Mouse (Mus musculus) midbrain, postnatal 0 days (tissue): Measurements from ENCODE around the gene Agbl5. TPM values are rescaled to one million over a fixed set of nuclear protein-coding genes. Genes with fewer than 3 reads are reported as not detected.
A peak's percentile ranks its signal among the peaks of the same experiment; 100 is the strongest.

Source experiments
- ATAC-seq: fragments of 200-750 bp; cut with Nextera tagmentation; 2 replicates; pipeline ENCODE4 v1.8.0; 2017; ENCODE audit warnings: moderate number of reproducible peaks, mild to moderate bottlenecking, moderate TSS enrichment, moderate library complexity; ENCODE audit not compliant: low FRiP score
- DNase-seq: peaks from one replicate; pipeline ENCODE4 v3.0.0-alpha.2; 2015; ENCODE audit warnings: low spot score
- H3K27ac ChIP-seq: fragments of 300-500 bp; sonication (generic); 2 replicates; pipeline ENCODE4 v1.5.1; 2014; ENCODE audit warnings: low read depth, mild to moderate bottlenecking, low read length, mixed read lengths
- H3K27me3 ChIP-seq: fragments of 300-500 bp; sonication (generic); 2 replicates; pipeline ENCODE4 v1.6.1; 2014; ENCODE audit warnings: low read length, control low read depth, mixed read lengths; ENCODE audit not compliant: insufficient read depth
- H3K36me3 ChIP-seq: fragments of 300-500 bp; sonication (generic); 2 replicates; pipeline ENCODE4 v1.6.1; 2014; ENCODE audit warnings: low read length, control low read depth, mixed read lengths; ENCODE audit not compliant: insufficient read depth
- H3K4me1 ChIP-seq: fragments of 300-500 bp; sonication (generic); 2 replicates; pipeline ENCODE4 v1.6.1; 2014; ENCODE audit warnings: mild to moderate bottlenecking, control low read depth, antibody characterized with exemption, low read length, mixed read lengths; ENCODE audit not compliant: insufficient read depth
- H3K4me2 ChIP-seq: fragments of 300-500 bp; sonication (generic); 2 replicates; pipeline ENCODE4 v1.6.1; 2014; ENCODE audit warnings: low read depth, mild to moderate bottlenecking, low read length, mixed read lengths; ENCODE audit not compliant: poor library complexity, severe bottlenecking
- H3K4me3 ChIP-seq: fragments of 300-500 bp; sonication (generic); 2 replicates; pipeline ENCODE4 v1.5.1; 2014; ENCODE audit warnings: low read depth, mild to moderate bottlenecking, low read length, moderate library complexity
- H3K9ac ChIP-seq: fragments of 300-500 bp; sonication (generic); replicated peaks from 2 replicates; pipeline ENCODE4 v1.6.1; 2014; ENCODE audit warnings: mild to moderate bottlenecking, low read length, moderate library complexity, mixed read lengths; ENCODE audit not compliant: poor library complexity, severe bottlenecking
- H3K9me3 ChIP-seq: fragments of 300-500 bp; sonication (generic); 2 replicates; pipeline ENCODE4 v1.6.1; 2016; ENCODE audit warnings: low read length, control low read depth
- CTCF ChIP-seq: IDR thresholded peaks from 2 replicates; pipeline ENCODE4 v1.5.1; 2016; ENCODE audit warnings: antibody characterized with exemption, mild to moderate bottlenecking
- WGBS: fragments of 180-500 bp; shearing (Covaris S2); extraction: QIAGEN DNeasy Blood & Tissue Kit; methylation state at CpG from one replicate; pipeline ENCODE4 v1.1.7; 2014; 5-methylcytosine and 5-hydroxymethylcytosine counted together
- polyA plus RNA-seq: library from polyadenylated mRNA; unstranded; fragments of >200 nt; fragmentation: Nextera tagmentation; extraction: Ambion mirVana; gene quantifications from 2 replicates; pipeline ENCODE4 v1.2.1, GENCODE M21; 2015
- total RNA-seq: library from RNA; depleted of rRNA; stranded (reverse); fragments of >200 nt; gene quantifications from 2 replicates; pipeline ENCODE4 v1.2.3, GENCODE M21; 2014

Gene Agbl5
- total and polyA plus RNA-seq, 2 experiments from 2014 or later = 22.3 to 50.7 TPM

- TF ChIP-seq CTCF = no peak
- no peak overlapping the region for H3K9ac ChIP-seq
- no peak for DNase-seq
- no peaks in the 10 kb centered on the region for H3K36me3 ChIP-seq
- no peaks in the 10 kb centered on the region for H3K27me3 ChIP-seq
- H3K4me3 ChIP-seq = no peak overlapping the region
- 0 out of 2 replicates have a peak overlapping the region, but pooled peaks have one; percentile 12 for H3K27ac ChIP-seq
- H3K9me3 ChIP-seq = no peaks in the 10 kb centered on the region
- H3K4me2 ChIP-seq = no peak overlapping the region
- no peak for ATAC-seq
- H3K4me1 ChIP-seq = peaks cover 3% of the 10 kb centered on the region; the same call in 1 of the 2 replicates
- 83% methylated on average over 6 of the region's 6 CpGs for WGBS
Observed at GRCm38 (mm10) chr5:30914849-30915248, 26.4 kb downstream of the Agbl5 start.

- 0 out of 2 replicates have a peak overlapping the region, but pooled peaks have one; percentile 24 for H3K4me2 ChIP-seq
Observed at GRCm38 (mm10) chr5:30915456-30915855, 27.0 kb downstream of the Agbl5 start.

DNA sequence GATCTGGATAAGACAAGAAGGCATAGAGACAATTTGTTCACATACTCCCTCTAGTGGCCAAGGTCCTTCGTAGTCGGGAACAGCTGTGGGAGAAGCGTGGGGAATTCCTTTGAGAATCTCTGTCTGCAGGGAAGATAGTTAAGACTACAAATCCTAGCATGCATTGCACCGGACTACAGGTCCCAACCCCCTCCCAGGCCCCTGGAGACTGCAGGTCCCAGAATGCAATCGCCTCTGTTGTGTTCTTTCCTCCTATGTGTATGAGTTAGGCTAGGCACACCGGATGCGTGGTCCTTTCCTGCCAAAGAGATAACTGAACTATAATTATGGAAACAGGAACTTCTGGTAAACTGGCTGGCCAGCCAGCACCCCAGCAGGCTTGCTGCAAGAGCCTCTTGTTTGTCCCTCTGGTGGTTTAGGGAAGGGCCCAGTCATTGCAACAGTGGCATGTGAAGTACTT lies 27.5 kb downstream of the Agbl5 start:
- Histone ChIP-seq H3K4me1 (peaks cover 3% of the 10 kb centered on the region; the same call in 1 of the 2 replicates), H3K36me3 (no peaks in the 10 kb centered on the region), H3K27me3 (no peaks in the 10 kb centered on the region), H3K4me2 (peak overlapping the region; percentile 24), H3K9ac (no peak overlapping the region), H3K9me3 (no peaks in the 10 kb centered on the region), H3K4me3 (no peak overlapping the region), H3K27ac (no peak overlapping the region; the same call in 1 of the 2 replicates)
- ATAC-seq (peak; percentile 79), DNase-seq (peak; percentile 98)
- peak; percentile 85 for TF ChIP-seq CTCF
- WGBS = 3% methylated on average over 7 of the region's 7 CpGs

More at GRCm38 (mm10) chr5:30915456-30915855, 27.0 kb downstream of the Agbl5 start:
- Histone ChIP-seq H3K4me1 (peaks cover 3% of the 10 kb centered on the region; the same call in 1 of the 2 replicates), H3K9ac (no peak overlapping the region), H3K9me3 (no peaks in the 10 kb centered on the region), H3K36me3 (no peaks in the 10 kb centered on the region), H3K4me3 (no peak overlapping the region), H3K27ac (0 out of 2 replicates have a peak overlapping the region, but pooled peaks have one; percentile 12), H3K27me3 (no peaks in the 10 kb centered on the region)
- ATAC-seq = peak; percentile 22; the same call in 1 of the 2 replicates
- DNase-seq = no peak
- TF ChIP-seq CTCF = no peak
- whole genome bisulfite sequencing = 64% methylated on average over 9 of the region's 9 CpGs

GRCm38 (mm10) chr5:30916841-30917240 lies 28.3 kb downstream of the Agbl5 start:
- H3K4me3 ChIP-seq = no peak overlapping the region
- H3K4me2 ChIP-seq = no peak overlapping the region
- WGBS = 94% methylated on average over 9 of the region's 9 CpGs
- DNase-seq = no peak
- H3K27me3 ChIP-seq = no peaks in the 10 kb centered on the region
- ATAC-seq = no peak
- H3K9me3 ChIP-seq = no peaks in the 10 kb centered on the region
- no peak overlapping the region; the same call in 1 of the 2 replicates for H3K9ac ChIP-seq
- H3K36me3 ChIP-seq = no peaks in the 10 kb centered on the region
- no peak overlapping the region for H3K27ac ChIP-seq
- H3K4me1 ChIP-seq = peaks cover 3% of the 10 kb centered on the region; the same call in 1 of the 2 replicates
- no peak for TF ChIP-seq CTCF

DNA sequence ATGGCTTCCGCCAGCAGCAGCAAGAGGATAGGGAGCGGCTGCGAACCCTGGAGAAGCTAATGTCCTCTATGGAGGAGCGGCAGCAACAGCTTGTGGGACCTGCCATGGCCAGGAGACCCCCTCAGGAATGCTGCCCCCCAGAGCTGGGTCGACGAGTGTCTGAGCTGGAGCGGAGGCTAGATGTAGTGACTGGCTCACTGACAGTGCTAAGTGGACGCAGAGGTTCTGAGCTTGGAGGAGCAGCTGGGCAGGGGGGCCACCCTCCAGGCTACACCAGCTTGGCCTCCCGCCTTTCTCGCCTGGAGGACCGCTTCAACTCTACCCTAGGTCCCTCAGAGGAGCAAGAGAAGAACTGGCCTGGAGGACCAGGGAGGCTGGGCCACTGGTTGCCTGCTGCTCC lies 28.9 kb downstream of the Agbl5 start:
- H3K4me1 ChIP-seq = peaks cover 3% of the 10 kb centered on the region; the same call in 1 of the 2 replicates
- no peak overlapping the region for H3K27ac ChIP-seq
- no peaks in the 10 kb centered on the region for H3K27me3 ChIP-seq
- ATAC-seq (no peak), DNase-seq (no peak)
- no peaks in the 10 kb centered on the region for H3K36me3 ChIP-seq
- no peak overlapping the region for H3K4me3 ChIP-seq
- no peak overlapping the region for H3K4me2 ChIP-seq
- no peaks in the 10 kb centered on the region for H3K9me3 ChIP-seq
- 85% methylated on average over 11 of the region's 11 CpGs for WGBS
- TF ChIP-seq CTCF = no peak
- no peak overlapping the region for H3K9ac ChIP-seq

- Histone ChIP-seq H3K27me3 (no peaks in the 10 kb centered on the region), H3K4me2 (no peak overlapping the region), H3K4me1 (peaks cover 3% of the 10 kb centered on the region; the same call in 1 of the 2 replicates), H3K4me3 (no peak overlapping the region), H3K9ac (no peak overlapping the region), H3K36me3 (no peaks in the 10 kb centered on the region), H3K9me3 (no peaks in the 10 kb centered on the region), H3K27ac (no peak overlapping the region)
- no peak for DNase-seq
- 86% methylated on average over 31 of the region's 31 CpGs for WGBS
- TF ChIP-seq CTCF = no peak
- no peak for ATAC-seq
Observed at GRCm38 (mm10) chr5:30917891-30918670, 29.6 kb downstream of the Agbl5 start.
